Mouse (Mus musculus) E14TG2a.4 (cell line): Measurements from ENCODE around the gene Klhl36.

Experiments
- CTCF ChIP-seq: conservative IDR thresholded peaks from 2 replicates; pipeline ENCODE4 v1.5.1; 2014; ENCODE audit warnings: low read length
- POU5F1 ChIP-seq: IDR thresholded peaks from 2 replicates; pipeline ENCODE4 v1.6.1; 2014; ENCODE audit warnings: low read length, borderline replicate concordance

DNA sequence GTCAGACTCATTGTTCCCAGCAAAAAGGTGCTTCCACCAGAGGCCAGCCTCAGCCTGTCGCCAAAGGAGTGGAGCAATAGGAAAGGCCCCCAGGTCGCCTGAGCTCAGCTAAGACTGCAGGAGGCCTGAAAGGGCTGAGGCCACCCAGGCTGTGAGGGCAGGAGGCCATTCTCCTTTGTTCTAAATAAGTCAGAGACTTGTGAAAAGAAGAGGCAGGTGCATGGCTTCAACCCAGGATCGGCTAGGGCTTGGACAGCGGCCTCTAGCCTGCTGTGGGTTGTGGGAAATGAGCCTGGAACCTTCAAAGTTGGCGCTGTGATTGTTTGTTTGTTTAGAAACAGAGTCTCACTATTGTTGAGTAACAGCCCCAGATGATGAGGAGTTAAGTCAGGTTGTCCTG is 8.0 kb upstream of the Klhl36 start:
- no peak for TF ChIP-seq CTCF
- TF ChIP-seq POU5F1, result no peak
